Mouse (Mus musculus): ENCODE data around the gene Olfr118. TPM values are rescaled to one million over a fixed set of nuclear protein-coding genes. Genes with fewer than 3 reads are reported as not detected.
"Not testable (repeated sequence)": the region's sequence is repeated elsewhere in the genome, so short reads cannot be mapped to it uniquely, and the experiment has no call there.

The Olfr118 gene
- not detected in 2 replicates for polyA plus RNA-seq (2014; fragmentation: Nextera tagmentation; extraction: Ambion mirVana)

GRCm38 (mm10) chr17:37666688-37667087 is at the start of gene Olfr118:
Gene Olfr118, plus strand, starts transcription at chr17:37666988.
- ATAC-seq (replicated peaks; ENCODE audit: low FRiP score) (no peak), DNase-seq (ENCODE audit: low spot score) (no peak)
- Histone ChIP-seq H3K4me2 (no peak within 1 kb of the TSS), H3K4me3 (ENCODE audit: low read depth, low read length) (no peak within 1 kb of the TSS), H3K36me3 (ENCODE audit: control insufficient read depth, insufficient read depth, low read length) (no peaks in the 10 kb centered on the region), H3K27me3 (replicated peaks; ENCODE audit: control insufficient read depth, insufficient read depth, low read length) (no peaks in the 10 kb centered on the region), H3K9ac (ENCODE audit: low read depth, low read length) (no peak within 1 kb of the TSS), H3K9me3 (ENCODE audit: control insufficient read depth, low read length) (no peaks in the 10 kb centered on the region), H3K4me1 (replicated peaks; ENCODE audit: control insufficient read depth, insufficient read depth, low read length) (no peaks in the 10 kb centered on the region), H3K27ac (ENCODE audit: low read depth, low read length) (no peak within 1 kb of the TSS)
- 55% methylated on average over 2 of the region's 2 CpGs for WGBS

- no peak for ATAC-seq (replicated peaks; ENCODE audit: low FRiP score)
- no peak within 1 kb of the TSS for H3K27ac ChIP-seq (ENCODE audit: low read depth, low read length)
Observed at GRCm38 (mm10) chr17:37627009-37627408, 39.8 kb upstream of the Olfr118 start, which contains the start of the genes Olfr115 and Olfr116. Gene Olfr115, minus strand, starts transcription at chr17:37627109. Gene Olfr116, minus strand, starts transcription at chr17:37627199.

GRCm38 (mm10) chr17:37663682-37664081 is 3.1 kb upstream of the Olfr118 start, which contains the start of gene Olfr117:
Gene Olfr117, minus strand, starts transcription at chr17:37663782.
- Histone ChIP-seq H3K9me3 (ENCODE audit: control insufficient read depth, low read length) (no peaks in the 10 kb centered on the region), H3K36me3 (ENCODE audit: control insufficient read depth, insufficient read depth, low read length) (no peaks in the 10 kb centered on the region), H3K27me3 (replicated peaks; ENCODE audit: control insufficient read depth, insufficient read depth, low read length) (no peaks in the 10 kb centered on the region), H3K4me2 (no peak within 1 kb of the TSS), H3K9ac (ENCODE audit: low read depth, low read length) (no peak within 1 kb of the TSS), H3K27ac (ENCODE audit: low read depth, low read length) (no peak within 1 kb of the TSS), H3K4me3 (ENCODE audit: low read depth, low read length) (no peak within 1 kb of the TSS), H3K4me1 (replicated peaks; ENCODE audit: control insufficient read depth, insufficient read depth, low read length) (no peaks in the 10 kb centered on the region)
- no peak for ATAC-seq (replicated peaks; ENCODE audit: low FRiP score)
- no peak for DNase-seq (ENCODE audit: low spot score)
- WGBS, result 55% methylated on average over 1 of the region's 1 CpGs

More at GRCm38 (mm10) chr17:37627009-37627408, 39.8 kb upstream of the Olfr118 start, which contains the start of the genes Olfr115 and Olfr116:
- no peaks in the 10 kb centered on the region for H3K36me3 ChIP-seq (ENCODE audit: control insufficient read depth, insufficient read depth, low read length)
- no peaks in the 10 kb centered on the region for H3K4me1 ChIP-seq (replicated peaks; ENCODE audit: control insufficient read depth, insufficient read depth, low read length)
- DNase-seq (ENCODE audit: low spot score), result no peak
- H3K4me3 ChIP-seq (ENCODE audit: low read depth, low read length), result no peak within 1 kb of the TSS
- no peak within 1 kb of the TSS for H3K4me2 ChIP-seq
- WGBS, result 78% methylated on average over 2 of the region's 2 CpGs
- H3K9me3 ChIP-seq (ENCODE audit: control insufficient read depth, low read length), result peaks cover 3% of the 10 kb centered on the region; the same call in 1 of the 2 replicates
- H3K9ac ChIP-seq (ENCODE audit: low read depth, low read length), result no peak within 1 kb of the TSS
- H3K27me3 ChIP-seq (replicated peaks; ENCODE audit: control insufficient read depth, insufficient read depth, low read length), result no peaks in the 10 kb centered on the region

GRCm38 (mm10) chr17:37696264-37696663 is 29.5 kb downstream of the Olfr118 start, which contains the start of gene Olfr119:
Gene Olfr119, plus strand, starts transcription at chr17:37696564.
- DNase-seq (ENCODE audit: low spot score); H3K9me3 ChIP-seq (ENCODE audit: control insufficient read depth, low read length); H3K4me3 ChIP-seq (ENCODE audit: low read depth, low read length); H3K27ac ChIP-seq (ENCODE audit: low read depth, low read length); H3K9ac ChIP-seq (ENCODE audit: low read depth, low read length); H3K4me1 ChIP-seq (replicated peaks; ENCODE audit: control insufficient read depth, insufficient read depth, low read length); H3K27me3 ChIP-seq (replicated peaks; ENCODE audit: control insufficient read depth, insufficient read depth, low read length); H3K4me2 ChIP-seq; ATAC-seq (replicated peaks; ENCODE audit: low FRiP score); H3K36me3 ChIP-seq (ENCODE audit: control insufficient read depth, insufficient read depth, low read length): not testable (repeated sequence)
- WGBS, result 58% methylated on average over 1 of the region's 1 CpGs

- no peak within 1 kb of the TSS for H3K4me2 ChIP-seq
- no peaks in the 10 kb centered on the region for H3K4me1 ChIP-seq (replicated peaks; ENCODE audit: control insufficient read depth, insufficient read depth, low read length)
- no peak for ATAC-seq (replicated peaks; ENCODE audit: low FRiP score)
- no peaks in the 10 kb centered on the region for H3K36me3 ChIP-seq (ENCODE audit: control insufficient read depth, insufficient read depth, low read length)
- WGBS, result 57% methylated on average over 1 of the region's 1 CpGs
- no peak within 1 kb of the TSS for H3K27ac ChIP-seq (ENCODE audit: low read depth, low read length)
- H3K9me3 ChIP-seq (ENCODE audit: control insufficient read depth, low read length), result no peaks in the 10 kb centered on the region
- no peak within 1 kb of the TSS for H3K9ac ChIP-seq (ENCODE audit: low read depth, low read length)
- no peaks in the 10 kb centered on the region for H3K27me3 ChIP-seq (replicated peaks; ENCODE audit: control insufficient read depth, insufficient read depth, low read length)
- DNase-seq (ENCODE audit: low spot score), result no peak
- no peak within 1 kb of the TSS for H3K4me3 ChIP-seq (ENCODE audit: low read depth, low read length)
Observed at GRCm38 (mm10) chr17:37721508-37721907, 54.7 kb downstream of the Olfr118 start, which contains the start of gene Olfr120. Gene Olfr120, plus strand, starts transcription at chr17:37721808.

Other genes with a start within 250 kb of the Olfr118 start
- not detected in 2 replicates for gene Olfr108, start 221.5 kb upstream of the Olfr118 start, polyA plus RNA-seq (2014; fragmentation: Nextera tagmentation; extraction: Ambion mirVana)
- gene Olfr109, start 208.1 kb upstream of the Olfr118 start, polyA plus RNA-seq (2014; fragmentation: Nextera tagmentation; extraction: Ambion mirVana), result not detected in 2 replicates
- not detected in 2 replicates for gene H2-M2, start 183.4 kb upstream of the Olfr118 start, polyA plus RNA-seq (2014; fragmentation: Nextera tagmentation; extraction: Ambion mirVana)
- gene Olfr110, start 174.5 kb upstream of the Olfr118 start, polyA plus RNA-seq (2014; fragmentation: Nextera tagmentation; extraction: Ambion mirVana), result not detected in 2 replicates
- not detected in 2 replicates for gene Olfr111, start 159.0 kb upstream of the Olfr118 start, polyA plus RNA-seq (2014; fragmentation: Nextera tagmentation; extraction: Ambion mirVana)
- gene Olfr112, start 97.5 kb upstream of the Olfr118 start, polyA plus RNA-seq (2014; fragmentation: Nextera tagmentation; extraction: Ambion mirVana), result not detected in 2 replicates
- gene Olfr113, start 89.3 kb upstream of the Olfr118 start, polyA plus RNA-seq (2014; fragmentation: Nextera tagmentation; extraction: Ambion mirVana), result not detected in 2 replicates
- not detected in 2 replicates for gene Olfr114, start 74.2 kb upstream of the Olfr118 start, polyA plus RNA-seq (2014; fragmentation: Nextera tagmentation; extraction: Ambion mirVana)
- gene Olfr115, start 39.9 kb upstream of the Olfr118 start, polyA plus RNA-seq (2014; fragmentation: Nextera tagmentation; extraction: Ambion mirVana), result not detected in 2 replicates
- not detected in 2 replicates for gene Olfr116, start 39.8 kb upstream of the Olfr118 start, polyA plus RNA-seq (2014; fragmentation: Nextera tagmentation; extraction: Ambion mirVana)
- gene Olfr117, start 3.2 kb upstream of the Olfr118 start, polyA plus RNA-seq (2014; fragmentation: Nextera tagmentation; extraction: Ambion mirVana), result not detected in 2 replicates
- not detected in 2 replicates for gene Olfr119, start 29.6 kb downstream of the Olfr118 start, polyA plus RNA-seq (2014; fragmentation: Nextera tagmentation; extraction: Ambion mirVana)
- not detected in 2 replicates for gene Olfr120, start 54.8 kb downstream of the Olfr118 start, polyA plus RNA-seq (2014; fragmentation: Nextera tagmentation; extraction: Ambion mirVana)
- not detected in 2 replicates for gene Olfr121, start 81.9 kb downstream of the Olfr118 start, polyA plus RNA-seq (2014; fragmentation: Nextera tagmentation; extraction: Ambion mirVana)
- not detected in 2 replicates for gene Olfr122, start 101.6 kb downstream of the Olfr118 start, polyA plus RNA-seq (2014; fragmentation: Nextera tagmentation; extraction: Ambion mirVana)
- gene Olfr123, start 126.5 kb downstream of the Olfr118 start, polyA plus RNA-seq (2014; fragmentation: Nextera tagmentation; extraction: Ambion mirVana), result not detected in 2 replicates
- not detected in 2 replicates for gene Olfr124, start 132.9 kb downstream of the Olfr118 start, polyA plus RNA-seq (2014; fragmentation: Nextera tagmentation; extraction: Ambion mirVana)
- gene Olfr125, start 166.0 kb downstream of the Olfr118 start, polyA plus RNA-seq (2014; fragmentation: Nextera tagmentation; extraction: Ambion mirVana), result not detected in 2 replicates
- gene Olfr126, start 180.5 kb downstream of the Olfr118 start, polyA plus RNA-seq (2014; fragmentation: Nextera tagmentation; extraction: Ambion mirVana), result not detected in 2 replicates
- gene Olfr127, start 233.4 kb downstream of the Olfr118 start, polyA plus RNA-seq (2014; fragmentation: Nextera tagmentation; extraction: Ambion mirVana), result not detected in 2 replicates